Mouse (Mus musculus) liver, postnatal 0 days (tissue): ENCODE data around the gene Aire.

Experiments used
- CTCF ChIP-seq: sonication (generic); IDR thresholded peaks from 2 replicates; pipeline ENCODE4 v1.5.1; 2016; ENCODE audit warnings: antibody characterized with exemption, low read depth
- EP300 ChIP-seq: IDR thresholded peaks from 2 replicates; pipeline ENCODE4 v1.6.1; 2016; ENCODE audit warnings: antibody characterized with exemption, low read depth, mild to moderate bottlenecking

GRCm38 (mm10) chr10:78008169-78008568 is 35.2 kb downstream of the Aire start:
- TF ChIP-seq CTCF (no peak), EP300 (no peak)
